Mouse (Mus musculus): ENCODE results near the gene Keap1. TPM values are rescaled to one million over a fixed set of nuclear protein-coding genes. Genes with fewer than 3 reads are reported as not detected.

Gene Keap1
- polyA plus RNA-seq, 1 experiment from 2014 or later, result 40.8 TPM

- Histone ChIP-seq H3K27ac (replicated peaks) (peak overlapping the region; percentile 97), H3K27me3 (ENCODE audit: control insufficient read depth, insufficient read depth, low read length) (no peaks in the 10 kb centered on the region), H3K4me2 (replicated peaks; ENCODE audit: low read depth) (peak overlapping the region; percentile 62), H3K4me3 (ENCODE audit: low read depth, low read length) (peak overlapping the region; percentile 87), H3K9me3 (ENCODE audit: control insufficient read depth, low read length) (no peaks in the 10 kb centered on the region), H3K4me1 (replicated peaks; ENCODE audit: control insufficient read depth, insufficient read depth) (peaks cover 9% of the 10 kb centered on the region), H3K9ac (ENCODE audit: low read length) (peak overlapping the region; percentile 96), H3K36me3 (ENCODE audit: control insufficient read depth, insufficient read depth, low read length) (peaks cover 10% of the 10 kb centered on the region)
- TF ChIP-seq EP300 (optimal IDR thresholded peaks at IDR 0.05) (no peak), CTCF (IDR thresholded peaks at IDR 0.05; ENCODE audit: low read depth) (no peak)
- 1% methylated on average over 19 of the region's 31 CpGs for WGBS
- ATAC-seq (ENCODE audit: low FRiP score, low TSS enrichment) (no peak), DNase-seq (ENCODE audit: low spot score) (no peak)
Measured at GRCm38 (mm10) chr9:21238004-21238732, 993 bp downstream of the Keap1 start.

GRCm38 (mm10) chr9:21237368-21238003, 1.7 kb downstream of the Keap1 start:
- ATAC-seq (ENCODE audit: low FRiP score, low TSS enrichment) (0 out of 2 replicates have a peak, but pooled peaks have one; percentile 11), DNase-seq (ENCODE audit: low spot score) (no peak)
- peak overlapping the region; percentile 96 for H3K9ac ChIP-seq (ENCODE audit: low read length)
- WGBS, result 14% methylated on average over 19 of the region's 19 CpGs
- H3K4me1 ChIP-seq (replicated peaks; ENCODE audit: control insufficient read depth, insufficient read depth), result peaks cover 9% of the 10 kb centered on the region
- peak overlapping the region; percentile 62 for H3K4me2 ChIP-seq (replicated peaks; ENCODE audit: low read depth)
- H3K4me3 ChIP-seq (ENCODE audit: low read depth, low read length), result peak overlapping the region; percentile 87
- peaks cover 12% of the 10 kb centered on the region for H3K36me3 ChIP-seq (ENCODE audit: control insufficient read depth, insufficient read depth, low read length)
- H3K9me3 ChIP-seq (ENCODE audit: control insufficient read depth, low read length), result no peaks in the 10 kb centered on the region
- H3K27me3 ChIP-seq (ENCODE audit: control insufficient read depth, insufficient read depth, low read length), result no peaks in the 10 kb centered on the region
- no peak for TF ChIP-seq EP300 (optimal IDR thresholded peaks at IDR 0.05)
- TF ChIP-seq CTCF (IDR thresholded peaks at IDR 0.05; ENCODE audit: low read depth), result peak; percentile 58
- H3K27ac ChIP-seq (replicated peaks), result peak overlapping the region; percentile 97

- Histone ChIP-seq H3K27ac (replicated peaks) (peak overlapping the region; percentile 97), H3K9me3 (ENCODE audit: control insufficient read depth, low read length) (no peaks in the 10 kb centered on the region), H3K27me3 (ENCODE audit: control insufficient read depth, insufficient read depth, low read length) (no peaks in the 10 kb centered on the region), H3K36me3 (ENCODE audit: control insufficient read depth, insufficient read depth, low read length) (peaks cover 12% of the 10 kb centered on the region), H3K4me2 (replicated peaks; ENCODE audit: low read depth) (peak overlapping the region; percentile 62), H3K4me1 (replicated peaks; ENCODE audit: control insufficient read depth, insufficient read depth) (peaks cover 9% of the 10 kb centered on the region), H3K9ac (ENCODE audit: low read length) (peak overlapping the region; percentile 96; the same call in 1 of the 2 replicates), H3K4me3 (ENCODE audit: low read depth, low read length) (no peak overlapping the region; the same call in 1 of the 2 replicates)
- WGBS, result 82% methylated on average over 25 of the region's 25 CpGs
- TF ChIP-seq EP300 (optimal IDR thresholded peaks at IDR 0.05) (no peak), CTCF (IDR thresholded peaks at IDR 0.05; ENCODE audit: low read depth) (no peak)
- DNase-seq (ENCODE audit: low spot score), result no peak
- ATAC-seq (ENCODE audit: low FRiP score, low TSS enrichment), result no peak
Measured at GRCm38 (mm10) chr9:21236991-21237367, 2.2 kb downstream of the Keap1 start.

DNA sequence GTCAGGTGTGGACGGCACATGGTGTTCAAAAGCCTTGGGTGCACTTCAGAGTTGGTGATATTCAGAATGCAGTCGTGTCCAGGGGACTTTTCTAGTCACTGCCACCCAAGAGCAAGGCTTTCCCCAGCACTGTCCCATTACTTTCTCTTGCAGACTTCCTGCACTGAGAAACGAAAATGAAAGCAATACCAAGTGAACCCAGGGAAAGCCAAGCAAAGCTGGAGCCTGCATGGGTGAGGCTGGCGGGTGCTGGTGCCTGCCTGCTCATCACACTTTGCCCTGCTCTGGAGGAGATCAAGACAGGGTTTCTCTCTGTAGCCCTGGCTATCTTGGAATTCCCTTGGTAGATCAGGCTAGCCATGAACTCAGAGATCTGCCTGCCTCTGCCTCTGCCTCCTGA, 3.8 kb downstream of the Keap1 start:
- DNase-seq (ENCODE audit: low spot score), result no peak
- peaks cover 9% of the 10 kb centered on the region for H3K4me1 ChIP-seq (replicated peaks; ENCODE audit: control insufficient read depth, insufficient read depth)
- 75% methylated on average over 4 of the region's 4 CpGs for WGBS
- H3K4me2 ChIP-seq (replicated peaks; ENCODE audit: low read depth), result no peak overlapping the region
- no peak overlapping the region for H3K27ac ChIP-seq (replicated peaks)
- no peaks in the 10 kb centered on the region for H3K27me3 ChIP-seq (ENCODE audit: control insufficient read depth, insufficient read depth, low read length)
- peaks cover 12% of the 10 kb centered on the region for H3K36me3 ChIP-seq (ENCODE audit: control insufficient read depth, insufficient read depth, low read length)
- H3K9ac ChIP-seq (ENCODE audit: low read length), result no peak overlapping the region
- no peak overlapping the region for H3K4me3 ChIP-seq (ENCODE audit: low read depth, low read length)
- H3K9me3 ChIP-seq (ENCODE audit: control insufficient read depth, low read length), result no peaks in the 10 kb centered on the region
- TF ChIP-seq EP300 (optimal IDR thresholded peaks at IDR 0.05), result no peak
- TF ChIP-seq CTCF (IDR thresholded peaks at IDR 0.05; ENCODE audit: low read depth), result no peak
- no peak for ATAC-seq (ENCODE audit: low FRiP score, low TSS enrichment)

DNA sequence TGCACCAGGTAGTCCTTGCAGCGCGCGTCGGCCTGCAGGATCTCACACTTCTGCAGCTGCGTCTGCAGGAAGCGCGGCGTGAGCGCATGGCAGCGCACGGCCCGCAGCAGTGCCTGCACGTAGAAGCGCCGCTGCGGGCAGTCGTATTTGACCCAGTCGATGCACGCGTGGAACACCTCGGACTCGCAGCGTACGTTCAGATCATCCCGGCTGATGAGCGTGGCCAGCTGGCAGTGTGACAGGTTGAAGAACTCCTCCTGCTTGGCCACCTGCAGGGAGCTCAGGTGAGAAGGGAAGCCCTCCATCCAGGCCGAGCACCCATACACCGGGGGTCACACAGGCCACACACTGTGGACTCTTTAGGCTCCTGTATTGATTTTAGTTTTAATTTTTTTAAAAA, 5.4 kb downstream of the Keap1 start:
- DNase-seq (ENCODE audit: low spot score) (no peak), ATAC-seq (ENCODE audit: low FRiP score, low TSS enrichment) (no peak)
- TF ChIP-seq EP300 (optimal IDR thresholded peaks at IDR 0.05) (no peak), CTCF (IDR thresholded peaks at IDR 0.05; ENCODE audit: low read depth) (no peak)
- 90% methylated on average over 28 of the region's 28 CpGs for WGBS
- H3K27me3 ChIP-seq (ENCODE audit: control insufficient read depth, insufficient read depth, low read length), result no peaks in the 10 kb centered on the region
- H3K4me1 ChIP-seq (replicated peaks; ENCODE audit: control insufficient read depth, insufficient read depth), result peaks cover 9% of the 10 kb centered on the region
- H3K9ac ChIP-seq (ENCODE audit: low read length), result no peak overlapping the region
- H3K36me3 ChIP-seq (ENCODE audit: control insufficient read depth, insufficient read depth, low read length), result peaks cover 16% of the 10 kb centered on the region
- H3K27ac ChIP-seq (replicated peaks), result no peak overlapping the region
- no peaks in the 10 kb centered on the region for H3K9me3 ChIP-seq (ENCODE audit: control insufficient read depth, low read length)
- H3K4me3 ChIP-seq (ENCODE audit: low read depth, low read length), result no peak overlapping the region
- H3K4me2 ChIP-seq (replicated peaks; ENCODE audit: low read depth), result no peak overlapping the region

DNA sequence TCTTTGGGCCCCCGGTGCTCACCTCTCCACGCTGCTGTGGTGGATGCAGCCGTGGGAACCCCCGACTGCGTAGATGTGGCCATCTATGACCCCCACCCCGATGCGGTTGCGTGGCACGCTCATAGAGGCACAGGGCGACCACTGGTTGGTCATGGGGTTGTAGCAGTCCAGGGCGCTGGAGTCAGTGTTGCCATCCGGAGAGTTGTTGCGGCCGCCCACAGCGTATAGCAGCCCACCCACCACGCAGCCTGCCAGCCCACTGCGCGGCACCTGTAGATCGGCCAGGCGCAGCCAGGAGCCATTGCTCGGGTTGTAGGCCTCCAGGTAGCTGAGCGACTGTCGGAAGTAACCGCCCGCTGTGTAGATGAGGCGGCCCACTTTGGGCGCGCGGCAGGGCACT, 5.8 kb downstream of the Keap1 start:
- Histone ChIP-seq H3K36me3 (ENCODE audit: control insufficient read depth, insufficient read depth, low read length) (peaks cover 16% of the 10 kb centered on the region), H3K4me3 (ENCODE audit: low read depth, low read length) (no peak overlapping the region), H3K4me2 (replicated peaks; ENCODE audit: low read depth) (no peak overlapping the region), H3K27me3 (ENCODE audit: control insufficient read depth, insufficient read depth, low read length) (no peaks in the 10 kb centered on the region), H3K4me1 (replicated peaks; ENCODE audit: control insufficient read depth, insufficient read depth) (peaks cover 9% of the 10 kb centered on the region), H3K27ac (replicated peaks) (no peak overlapping the region), H3K9ac (ENCODE audit: low read length) (no peak overlapping the region), H3K9me3 (ENCODE audit: control insufficient read depth, low read length) (no peaks in the 10 kb centered on the region)
- ATAC-seq (ENCODE audit: low FRiP score, low TSS enrichment) (no peak), DNase-seq (ENCODE audit: low spot score) (no peak)
- TF ChIP-seq EP300 (optimal IDR thresholded peaks at IDR 0.05), result no peak
- no peak for TF ChIP-seq CTCF (IDR thresholded peaks at IDR 0.05; ENCODE audit: low read depth)
- 93% methylated on average over 29 of the region's 29 CpGs for WGBS

Data from stomach, postnatal 0 days (tissue).